Mouse (Mus musculus): Measurements from ENCODE around the gene Madcam1.
"Not testable (repeated sequence)": the region's sequence is repeated elsewhere in the genome, so short reads cannot be mapped to it uniquely, and the experiment has no call there.

The Madcam1 gene

GRCm38 (mm10) chr10:79688720-79689119 is 24.4 kb downstream of the Madcam1 start, which contains the start of gene Gzmm:
Gzmm (plus strand) TSS chr10:79689020.
- in situ Hi-C loops (cut with MseI, MboI) = no loop called here

- in situ Hi-C loops (cut with MseI, MboI) = no loop called here
Measured at GRCm38 (mm10) chr10:79689178-79689577, 24.8 kb downstream of the Madcam1 start.

- in situ Hi-C loops (cut with MseI, MboI) = no loop called here
Measured at GRCm38 (mm10) chr10:79691986-79692548, 27.7 kb downstream of the Madcam1 start.

GRCm38 (mm10) chr10:79693580-79694378 is 29.4 kb downstream of the Madcam1 start:
- in situ Hi-C loops (cut with MseI, MboI) = no loop called here

- in situ Hi-C loops (cut with MseI, MboI) = no loop called here
Measured at GRCm38 (mm10) chr10:79694379-79694655, 30.0 kb downstream of the Madcam1 start.

- in situ Hi-C loops (cut with MseI, MboI) = no loop called here
Measured at GRCm38 (mm10) chr10:79695231-79696128, 31.1 kb downstream of the Madcam1 start.

- in situ Hi-C loops (cut with MseI, MboI) = no loop called here
Measured at GRCm38 (mm10) chr10:79696129-79696651, 31.8 kb downstream of the Madcam1 start.

GRCm38 (mm10) chr10:79697916-79698315 is 33.6 kb downstream of the Madcam1 start:
- in situ Hi-C loops (cut with MseI, MboI) = no loop called here

- in situ Hi-C loops (cut with MseI, MboI) = no loop called here
Measured at GRCm38 (mm10) chr10:79698459-79698858, 34.1 kb downstream of the Madcam1 start.

GRCm38 (mm10) chr10:79700676-79701075 is 36.3 kb downstream of the Madcam1 start:
- in situ Hi-C loops (cut with MseI, MboI) = no loop called here

- in situ Hi-C loops (cut with MseI, MboI) = no loop called here
Measured at GRCm38 (mm10) chr10:79701443-79702129, 37.2 kb downstream of the Madcam1 start.

- in situ Hi-C loops (cut with MseI, MboI) = not testable (repeated sequence)
Measured at GRCm38 (mm10) chr10:79702970-79703369, 38.6 kb downstream of the Madcam1 start.

GRCm38 (mm10) chr10:79703541-79703940 is 39.2 kb downstream of the Madcam1 start:
- in situ Hi-C loops (cut with MseI, MboI) = no loop called here

- in situ Hi-C loops (cut with MseI, MboI) = no loop called here
Measured at GRCm38 (mm10) chr10:79704065-79704969, 40.0 kb downstream of the Madcam1 start, which contains the start of gene Bsg. Bsg (plus strand) TSS chr10:79704491.

GRCm38 (mm10) chr10:79704970-79705360 is 40.6 kb downstream of the Madcam1 start:
- in situ Hi-C loops (cut with MseI, MboI) = no loop called here

- in situ Hi-C loops (cut with MseI, MboI) = no loop called here
Measured at GRCm38 (mm10) chr10:79705951-79706350, 41.6 kb downstream of the Madcam1 start.

GRCm38 (mm10) chr10:79706406-79707094 is 42.2 kb downstream of the Madcam1 start:
- in situ Hi-C loops (cut with MseI, MboI) = no loop called here

- in situ Hi-C loops (cut with MseI, MboI) = no loop called here
Measured at GRCm38 (mm10) chr10:79707162-79707561, 42.8 kb downstream of the Madcam1 start.

GRCm38 (mm10) chr10:79707759-79708158 is 43.4 kb downstream of the Madcam1 start:
- in situ Hi-C loops (cut with MseI, MboI) = no loop called here

- in situ Hi-C loops (cut with MseI, MboI) = no loop called here
Measured at GRCm38 (mm10) chr10:79708668-79709067, 44.3 kb downstream of the Madcam1 start.

All from mouse trophoblast stem cell (cell line).